Mouse (Mus musculus) ovary, postnatal 36 days (tissue): ENCODE results near the gene Cln3.

ENCODE experiments used
- DNase-seq: peaks from one replicate; pipeline ENCODE4 v3.0.0; 2022; ENCODE audit warnings: low spot score, mixed read lengths

The Cln3 gene

DNA sequence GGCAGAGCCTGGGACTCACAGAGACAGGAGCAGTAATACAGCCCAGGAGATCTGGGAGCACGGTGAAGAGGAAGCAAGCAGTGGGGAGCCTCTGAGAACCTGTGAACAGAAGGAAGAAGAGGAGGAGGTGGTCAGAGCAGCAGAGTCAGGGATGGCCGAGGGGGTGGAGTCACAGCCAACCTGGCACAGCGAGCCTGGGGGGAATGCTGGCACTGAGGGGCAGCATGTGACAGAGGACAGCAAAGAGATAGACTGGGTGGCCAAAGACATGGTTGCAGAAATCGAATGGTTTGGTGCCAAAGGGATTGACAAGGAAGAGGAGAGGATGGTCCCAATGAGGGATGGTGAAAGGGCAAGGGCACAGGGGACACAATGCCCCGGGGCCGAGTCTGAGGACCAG, at the start of gene Cln3:
TSS of gene Cln3 (minus strand) at position 101 of the 400 bp plus-strand sequence.
- no peak for DNase-seq

DNA sequence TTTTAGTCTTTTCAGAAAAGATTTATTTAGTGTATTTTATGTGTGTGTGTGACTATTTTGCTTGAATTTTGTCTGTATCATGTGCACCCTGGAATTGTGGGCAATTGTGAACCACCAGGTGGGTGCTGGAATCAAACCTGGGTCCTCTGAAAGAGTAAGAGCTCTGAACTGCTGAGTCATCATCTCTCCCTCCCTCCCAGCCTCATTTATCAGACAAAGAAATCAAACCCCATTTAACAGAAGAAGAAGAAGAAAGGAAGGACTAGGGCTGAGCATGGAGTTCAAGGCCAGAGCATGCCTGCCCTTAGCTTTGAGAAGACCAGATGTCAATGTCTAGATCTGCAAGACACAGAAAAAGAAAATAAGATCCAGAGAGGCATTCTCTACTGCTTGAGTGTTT, 49.8 kb upstream of the Cln3 start:
- DNase-seq = no peak

DNA sequence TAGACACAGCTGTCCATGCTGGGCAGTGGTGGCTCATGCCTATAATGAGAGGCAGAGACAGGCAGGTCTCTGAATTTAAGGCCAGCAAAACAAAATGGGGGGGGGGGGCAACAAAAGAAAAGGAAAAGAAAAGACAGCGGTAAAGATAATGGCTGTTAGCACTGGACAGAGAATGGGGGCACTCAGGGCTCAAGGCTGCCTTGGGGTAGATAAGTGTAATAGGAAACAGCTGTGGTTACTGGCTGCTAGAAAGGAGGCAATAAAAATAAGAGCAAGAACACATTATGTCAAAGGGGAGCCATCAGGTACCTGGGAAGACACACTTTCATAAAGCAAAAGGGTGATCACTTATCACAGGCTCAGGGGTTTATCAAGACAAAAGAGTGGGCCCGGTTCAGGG, 46.9 kb upstream of the Cln3 start:
- DNase-seq = no peak

DNA sequence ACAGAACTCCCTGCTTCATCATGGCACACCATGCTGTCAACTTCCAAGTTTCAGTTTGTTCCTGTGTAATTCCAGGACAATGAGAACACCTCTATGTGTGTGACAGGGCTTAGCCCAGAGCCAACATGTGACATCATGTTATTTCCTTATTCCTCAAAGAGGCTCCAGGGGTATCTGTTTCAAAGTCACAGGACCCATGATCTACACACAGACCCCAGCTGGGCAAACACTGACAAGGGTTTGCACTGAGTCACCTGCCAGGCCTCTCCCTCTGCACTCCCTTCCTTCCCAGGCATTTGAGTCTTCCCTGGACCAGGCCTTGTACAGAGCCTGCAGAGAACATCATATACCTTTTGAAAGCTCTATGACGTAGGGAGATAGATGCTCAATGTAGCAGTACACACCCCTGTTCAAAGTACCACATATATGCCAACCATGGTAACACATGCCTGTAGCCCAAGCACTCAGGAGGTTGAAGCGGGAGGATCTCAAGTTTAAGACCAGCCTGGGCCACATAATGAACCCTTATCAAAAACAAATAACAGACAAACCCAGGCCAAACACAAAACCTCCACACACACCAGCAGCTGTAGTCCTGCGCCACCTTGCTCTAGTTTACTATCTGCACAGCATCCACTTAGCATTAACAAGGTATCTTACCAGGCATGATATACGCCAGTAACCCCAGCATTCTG, 45.4 kb upstream of the Cln3 start, which contains the start of gene Nupr1:
TSS of gene Nupr1 (minus strand) at position 38 of the 695 bp plus-strand sequence.
- no peak for DNase-seq

DNA sequence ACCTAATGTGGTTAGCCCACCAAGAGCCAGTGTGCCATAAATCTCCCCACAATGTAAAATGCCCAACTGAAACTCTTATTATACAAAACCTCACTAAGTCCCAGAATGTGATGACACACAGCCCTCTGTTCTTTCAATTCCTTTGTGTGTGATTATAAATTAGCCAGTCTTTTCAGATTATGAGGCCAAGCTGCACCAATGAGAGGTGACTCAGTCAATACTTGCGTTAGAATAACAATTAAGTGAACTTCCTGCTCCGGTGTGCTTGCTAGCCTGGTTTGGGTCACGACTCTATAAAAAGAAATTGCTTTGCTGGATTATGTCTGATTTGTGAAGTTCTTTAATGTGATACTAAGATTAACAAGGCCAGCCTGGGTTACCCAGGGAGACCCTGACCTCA, 44.3 kb upstream of the Cln3 start:
- no peak for DNase-seq

DNA sequence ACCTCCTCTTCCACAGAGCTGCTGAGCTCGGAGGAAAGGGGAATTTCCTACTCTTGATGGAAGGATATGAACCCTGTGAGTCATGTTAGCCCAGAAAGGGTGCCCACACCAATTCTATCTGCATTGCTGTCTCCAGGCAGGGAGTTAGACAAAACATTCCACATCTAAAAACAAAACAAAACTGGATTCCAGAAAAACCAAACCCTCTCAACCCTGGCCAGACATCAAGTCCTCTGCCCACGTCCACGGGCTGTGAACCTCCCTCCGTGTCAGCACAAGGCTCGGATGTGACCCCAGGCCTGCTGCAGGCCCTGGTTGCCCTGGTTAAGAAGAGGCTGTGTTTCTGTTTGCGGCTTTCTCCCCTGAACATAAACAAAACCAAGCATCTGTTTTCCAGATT, 42.5 kb upstream of the Cln3 start:
- DNase-seq = peak; percentile 65

DNA sequence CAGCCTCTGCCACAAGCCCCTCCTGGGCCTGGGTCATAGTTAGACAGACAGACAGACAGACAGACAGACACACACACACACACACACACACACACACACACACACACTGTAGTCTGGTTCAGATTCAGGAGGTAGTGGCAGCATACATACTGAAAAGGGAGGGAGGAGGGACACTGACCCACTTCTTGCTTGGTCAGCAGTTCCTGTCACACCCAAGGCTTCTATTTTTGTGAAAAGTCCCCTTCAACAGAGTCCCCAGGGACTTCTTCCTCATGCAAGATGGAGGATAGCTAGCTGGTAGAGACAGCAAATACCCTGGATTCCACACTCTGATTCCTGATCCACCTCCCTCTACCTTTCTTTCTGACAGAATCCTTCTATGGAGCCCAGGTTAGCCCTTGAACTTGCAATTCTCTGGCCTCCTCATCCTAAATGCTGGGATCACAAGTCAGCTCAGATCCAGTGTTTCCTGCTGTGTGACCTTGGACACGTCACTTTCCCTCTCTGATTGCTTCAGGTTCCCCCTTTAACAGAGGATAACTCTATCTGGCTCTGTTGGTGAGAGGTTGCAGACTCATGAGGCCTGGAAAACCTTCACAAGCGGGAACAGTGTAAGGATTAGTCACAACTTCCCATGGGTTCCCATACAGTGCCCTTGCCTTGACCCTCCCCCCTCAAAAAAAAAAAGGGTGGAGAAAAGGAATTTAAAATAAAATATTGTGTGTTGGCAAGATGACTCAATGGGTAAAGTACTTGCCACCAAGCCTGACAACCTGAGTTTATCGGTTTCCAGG, 40.4 kb upstream of the Cln3 start:
- no peak for DNase-seq

DNA sequence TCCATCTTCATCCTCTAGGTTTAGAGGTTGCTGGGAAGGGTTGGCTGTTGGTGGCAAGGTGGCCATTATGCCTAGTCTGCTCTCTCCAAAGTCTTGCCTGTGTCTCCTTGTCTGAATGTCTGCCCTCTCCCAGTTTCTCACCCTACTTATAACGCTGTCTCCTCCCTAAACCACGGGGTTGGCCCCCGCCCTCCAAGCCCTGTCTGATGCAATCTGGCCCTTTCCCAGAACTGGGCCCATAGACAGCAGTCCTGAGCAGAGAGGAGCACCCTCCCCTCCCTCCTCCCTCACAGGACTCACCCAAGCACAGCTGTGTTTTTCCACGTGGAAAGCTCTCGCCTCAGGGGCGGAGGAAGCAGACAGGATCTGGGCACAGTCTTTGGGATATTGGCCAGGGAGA, 39.8 kb upstream of the Cln3 start:
- peak; percentile 76 for DNase-seq

DNA sequence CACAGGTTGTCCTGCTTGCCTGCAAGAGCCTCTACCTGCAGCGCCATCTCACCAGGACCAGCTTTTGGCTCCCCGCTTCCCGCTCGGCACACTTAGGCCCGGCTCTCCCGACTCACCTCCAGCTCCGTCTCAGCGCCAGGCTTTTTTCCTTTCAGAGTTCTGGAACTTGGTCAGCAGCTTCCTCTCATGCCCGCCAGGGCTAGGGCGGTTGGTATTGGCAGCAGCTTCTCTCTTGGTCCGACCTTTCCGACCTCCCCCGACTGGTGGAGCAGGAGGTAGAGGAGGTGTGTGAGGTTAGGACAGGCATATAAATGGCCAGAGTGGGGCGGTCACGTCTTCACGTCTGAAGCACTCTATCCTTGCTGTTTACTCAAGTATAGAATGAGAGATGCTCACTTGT, 39.2 kb upstream of the Cln3 start:
- DNase-seq = peak; percentile 26

DNA sequence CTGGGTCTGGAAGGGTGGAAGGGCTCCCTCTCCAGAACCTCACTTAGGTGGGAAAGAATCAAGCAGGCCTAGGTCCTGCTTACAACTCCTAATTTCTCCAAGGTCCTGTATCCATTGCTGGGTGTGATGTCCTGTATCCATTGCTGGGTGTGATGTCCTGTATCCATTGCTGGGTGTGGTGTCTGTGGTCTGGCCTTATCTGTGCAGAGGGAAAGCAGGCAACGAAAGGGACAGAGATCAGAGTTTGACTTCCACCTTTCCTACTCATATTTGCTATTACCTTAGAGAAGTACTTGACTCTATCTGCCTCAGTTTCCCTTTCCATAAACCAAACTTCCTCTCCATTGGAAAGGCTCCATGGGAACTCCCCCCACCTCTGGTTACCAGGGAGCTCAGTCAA, 37.8 kb upstream of the Cln3 start:
- no peak for DNase-seq

DNA sequence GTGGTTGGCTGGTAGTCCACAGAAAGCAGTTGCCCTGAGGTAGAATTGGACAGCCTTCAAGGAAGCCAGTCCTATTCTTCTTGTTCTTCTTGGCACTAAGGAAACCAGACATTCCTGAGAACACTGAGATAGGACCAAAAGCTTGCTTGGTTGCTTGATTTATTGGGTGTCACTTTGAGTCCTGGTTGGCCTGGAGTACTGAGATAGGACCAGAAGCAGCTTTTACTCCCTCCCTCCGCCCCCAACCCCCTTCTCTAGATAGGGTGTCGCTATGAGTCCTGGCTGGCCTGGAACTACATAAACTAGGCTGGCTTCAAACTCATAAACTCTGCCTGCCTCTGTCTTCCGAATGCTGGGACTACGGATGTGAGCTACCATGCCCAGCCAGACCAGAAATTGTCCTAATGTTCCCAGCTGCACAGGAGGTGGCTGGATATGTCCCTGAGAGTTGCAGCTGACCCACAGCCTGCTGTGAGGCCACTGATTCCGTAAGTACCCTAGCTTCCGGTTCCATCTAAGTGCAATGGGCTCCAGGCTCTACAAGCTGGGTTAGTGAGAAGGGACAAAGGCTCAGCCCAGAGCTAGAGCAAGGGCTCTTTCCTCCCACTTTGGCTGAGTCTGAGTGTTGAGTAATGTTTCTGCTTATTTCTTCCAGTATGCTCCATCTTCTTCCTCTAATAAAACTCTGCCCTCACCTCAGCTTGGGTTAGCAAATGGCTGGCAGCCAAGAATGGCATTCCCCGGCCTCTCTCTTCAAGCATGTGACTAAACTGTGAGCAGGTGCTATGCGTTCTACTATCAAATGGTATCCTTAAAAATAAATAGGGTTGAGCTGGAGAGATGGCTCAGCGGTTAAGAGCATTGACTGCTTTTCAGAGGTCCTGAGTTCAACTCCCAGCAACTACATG, 36.1 kb upstream of the Cln3 start:
- DNase-seq = no peak

DNA sequence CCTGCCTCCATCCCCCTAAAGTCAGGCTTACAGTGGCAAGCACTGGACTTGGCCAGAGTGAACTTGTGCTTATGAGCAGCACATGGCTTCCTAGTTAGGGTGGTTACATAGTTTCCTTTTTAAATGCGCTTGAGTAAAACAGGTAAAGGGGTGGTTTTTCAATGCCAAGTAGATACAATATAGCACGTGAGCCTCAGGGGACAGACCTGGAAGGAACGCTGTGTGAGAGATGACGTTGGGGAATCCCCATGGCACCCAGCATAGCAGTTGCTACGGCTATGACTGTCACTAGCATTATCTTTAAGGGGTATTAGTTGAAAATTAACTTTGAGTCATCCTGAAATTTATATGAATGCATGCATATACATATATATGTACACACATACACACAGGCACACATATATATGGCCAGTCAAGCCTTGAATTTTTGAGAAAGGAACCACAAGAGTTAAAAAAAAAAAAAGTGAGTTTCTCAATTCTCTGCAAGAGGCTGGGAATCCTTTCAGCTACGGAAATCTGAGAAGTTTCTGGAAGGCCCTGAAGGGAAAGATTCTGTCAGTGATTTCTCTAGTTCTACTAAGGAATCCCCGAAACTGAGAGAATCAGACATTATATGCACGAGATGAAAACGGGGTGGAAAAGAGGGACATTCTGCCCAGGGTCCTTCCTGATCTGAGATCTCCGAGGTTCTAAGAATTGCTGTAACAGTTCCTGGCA, 34.1 kb upstream of the Cln3 start:
- no peak for DNase-seq

DNA sequence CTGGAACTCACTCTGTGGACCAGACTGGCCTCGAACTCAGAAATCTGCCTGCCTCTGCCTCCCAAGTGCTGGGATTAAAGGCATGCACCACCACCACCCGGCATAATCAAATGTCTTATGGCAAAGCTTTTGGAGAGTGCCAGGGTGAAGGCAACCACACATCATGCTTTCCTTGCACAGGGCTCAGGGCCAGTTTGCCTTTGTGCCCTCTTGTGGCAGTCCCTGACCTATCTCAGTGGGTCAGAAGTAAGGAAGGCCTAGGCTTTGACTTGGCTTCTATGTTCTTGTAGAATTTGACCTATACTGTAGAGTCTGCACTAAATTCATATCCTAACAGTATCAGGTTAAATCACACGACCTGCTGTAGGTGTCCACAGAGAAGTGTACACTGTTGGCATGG, 31.1 kb upstream of the Cln3 start:
- DNase-seq = no peak

DNA sequence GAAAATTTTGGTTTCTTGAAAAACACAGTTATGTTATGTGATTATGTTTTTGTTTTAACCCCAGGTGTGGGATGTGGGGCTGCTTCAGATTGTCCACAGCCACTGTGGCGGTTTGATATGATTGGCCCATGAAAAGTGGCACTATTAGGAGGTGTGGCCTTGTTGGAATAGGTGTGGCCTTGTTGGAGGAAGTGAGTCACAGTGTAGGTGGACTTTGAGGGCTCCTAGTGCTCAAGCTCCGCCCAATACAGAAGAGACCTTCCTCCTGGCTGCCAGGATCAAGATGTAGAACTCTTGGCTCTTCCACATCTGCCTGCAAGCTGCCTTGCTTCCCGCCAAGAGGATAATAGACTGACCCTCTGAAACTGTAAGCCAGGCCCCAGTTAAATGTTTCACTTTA, 27.1 kb upstream of the Cln3 start:
- no peak for DNase-seq

DNA sequence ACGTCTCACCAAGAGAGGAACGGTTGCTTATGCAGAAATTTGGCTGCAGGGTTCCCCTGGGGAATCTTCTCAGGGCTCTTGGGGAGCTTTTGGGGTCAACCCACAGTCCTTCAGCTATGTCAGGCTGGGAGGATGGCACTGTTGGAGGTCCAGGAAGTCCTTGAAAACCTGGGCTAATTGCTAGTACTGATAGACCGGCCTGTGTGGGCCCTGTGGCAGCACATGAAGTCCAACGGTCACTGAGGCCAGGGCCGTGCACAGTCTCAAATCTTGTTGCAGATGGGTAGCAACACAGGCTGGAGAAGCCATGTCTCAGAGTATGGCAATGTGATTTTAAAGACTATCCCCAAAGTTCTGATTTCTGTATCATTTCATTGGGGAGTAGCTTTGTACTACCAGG, 22.2 kb upstream of the Cln3 start:
- DNase-seq = no peak

DNA sequence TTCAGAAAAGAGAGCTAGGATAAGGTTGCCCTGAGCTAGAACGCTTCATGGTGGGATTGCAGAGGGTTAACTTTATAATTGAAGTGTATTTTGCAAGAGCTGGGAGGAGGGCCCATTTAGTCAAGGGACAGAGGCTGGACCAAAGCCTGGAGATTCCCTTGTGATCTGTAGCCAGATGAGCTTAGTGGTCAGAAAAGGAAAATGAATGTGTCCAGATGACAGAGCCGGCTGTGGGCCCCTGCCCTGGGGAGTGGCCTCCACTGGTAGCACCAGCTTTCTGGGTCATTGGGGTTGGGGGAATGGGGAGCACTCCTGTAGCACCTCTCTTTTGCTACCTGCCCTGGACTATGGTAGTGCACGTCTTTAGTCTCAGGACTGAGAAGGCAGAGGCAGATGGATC, 21.4 kb upstream of the Cln3 start:
- no peak for DNase-seq

DNA sequence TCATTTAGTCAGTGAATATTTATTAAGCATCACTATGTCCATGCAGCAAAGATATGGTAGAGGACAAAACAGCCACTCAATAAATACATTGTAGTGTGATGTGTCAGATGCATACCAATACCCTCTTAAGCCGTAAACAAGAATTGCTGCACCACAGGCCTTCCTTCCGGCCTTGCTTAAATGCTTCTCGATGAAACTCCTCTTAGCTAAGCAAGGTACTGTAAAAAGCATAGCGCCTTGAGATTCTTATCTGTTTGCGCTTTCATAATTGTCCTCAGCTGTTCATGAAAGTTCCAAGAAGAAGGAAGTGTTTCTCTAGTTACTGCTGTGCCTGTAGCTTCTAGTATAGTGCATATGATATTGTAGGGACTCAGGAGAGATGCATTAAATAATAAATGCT, 21.0 kb upstream of the Cln3 start:
- DNase-seq = no peak

DNA sequence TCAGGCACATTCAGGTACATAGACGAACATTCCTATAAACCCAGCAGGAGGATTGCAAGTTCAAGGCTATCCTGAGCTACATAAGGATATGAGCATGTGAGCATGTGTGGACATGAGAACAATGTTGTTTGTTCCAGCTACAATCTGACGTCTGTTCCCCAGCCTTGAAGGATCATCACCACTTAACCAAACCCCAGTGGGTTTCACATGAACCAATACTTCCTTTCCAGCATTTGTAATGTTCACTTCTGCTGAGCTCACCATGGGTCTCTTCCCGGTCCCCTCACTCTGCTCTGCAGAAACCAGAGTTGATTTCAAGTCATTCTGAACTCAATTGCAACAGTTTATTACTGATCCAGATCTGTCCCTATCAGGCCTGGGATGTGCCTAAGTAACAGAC, 17.0 kb upstream of the Cln3 start:
- DNase-seq = no peak

DNA sequence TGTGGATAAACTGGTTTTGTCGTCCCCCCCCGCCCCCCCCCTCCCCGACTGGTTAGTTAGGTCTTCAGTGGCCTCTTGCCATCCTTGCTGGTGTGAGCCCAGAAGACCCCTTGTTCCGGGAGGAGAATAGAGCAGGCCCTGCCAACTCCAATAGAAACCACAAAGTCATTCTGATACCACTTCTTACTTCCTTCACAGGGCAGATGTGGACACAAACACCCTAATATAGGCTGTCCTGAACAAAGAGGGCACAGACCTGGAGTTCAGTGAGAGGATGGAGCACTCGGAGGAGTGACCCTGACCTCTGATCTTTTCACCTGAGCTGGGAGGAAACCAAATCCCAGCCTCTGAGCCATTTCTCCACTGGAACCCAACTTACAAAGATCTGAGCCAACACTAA, 16.3 kb upstream of the Cln3 start:
- no peak for DNase-seq

DNA sequence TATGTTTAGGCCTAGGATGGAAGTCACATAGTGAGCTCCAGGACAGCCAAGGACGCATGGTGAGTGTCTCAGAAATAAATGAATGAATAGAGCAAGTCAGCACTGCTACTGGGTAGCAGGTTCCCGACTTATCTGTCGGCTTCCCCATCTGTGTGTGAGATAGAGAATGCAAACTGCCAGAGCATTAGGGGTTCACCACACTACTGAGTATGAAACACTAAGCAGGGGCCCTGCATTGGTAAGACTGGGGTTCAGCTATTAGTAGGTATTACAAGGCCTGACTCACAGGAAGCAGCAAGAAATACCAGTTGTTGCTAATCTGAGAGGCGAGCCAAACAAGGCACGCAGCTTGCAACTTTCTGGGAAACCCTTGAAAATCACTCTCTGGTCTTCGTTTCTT, 13.3 kb upstream of the Cln3 start:
- DNase-seq = no peak

DNA sequence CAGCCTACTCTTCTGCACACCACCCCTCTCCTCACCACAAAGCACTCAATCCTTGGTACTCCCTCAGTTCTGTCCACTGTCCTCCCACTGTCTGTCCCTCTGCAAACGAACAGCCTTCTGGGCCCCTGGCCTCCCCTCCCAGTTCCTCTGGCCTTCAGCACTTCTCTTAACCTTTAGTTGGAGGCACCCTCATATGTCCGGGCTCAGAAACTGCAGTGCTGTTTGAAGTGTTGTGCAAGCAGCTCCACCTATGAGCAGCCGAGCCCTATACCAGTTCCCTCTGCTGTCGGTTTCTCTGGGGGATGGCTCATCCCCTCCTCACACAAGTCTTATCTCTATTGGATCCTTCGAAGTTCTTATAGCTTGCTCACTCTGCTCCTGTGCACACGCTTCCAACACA, 10.8 kb upstream of the Cln3 start:
- no peak for DNase-seq

DNA sequence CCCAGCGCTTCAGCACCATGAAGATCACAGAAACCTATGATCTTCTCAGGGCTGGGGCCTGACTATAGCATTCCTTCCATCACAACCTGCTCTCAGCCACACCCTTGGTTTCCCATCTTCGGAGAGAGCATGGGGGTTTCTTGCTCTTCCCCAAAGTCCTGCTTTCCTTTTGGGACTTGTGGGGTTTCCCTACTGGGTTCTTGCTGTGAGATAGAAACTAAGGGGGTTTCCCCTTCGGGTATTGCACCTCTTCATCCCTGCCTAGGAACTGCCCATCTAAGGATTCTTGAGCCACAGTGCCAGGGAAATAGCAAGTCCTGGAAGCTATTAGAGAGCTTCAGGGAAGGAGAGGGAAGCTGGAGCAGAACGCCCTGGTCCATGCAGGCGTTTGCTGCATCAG, 10.3 kb upstream of the Cln3 start:
- DNase-seq = no peak
